Mouse (Mus musculus) frontal cortex, postnatal 14 days (tissue): ENCODE measurements around the gene Kank2.
A peak's percentile ranks its signal among the peaks of the same experiment; 100 is the strongest.
"Not testable (repeated sequence)": the region's sequence is repeated elsewhere in the genome, so short reads cannot be mapped to it uniquely, and the experiment has no call there.

Experiments used
- DNase-seq, 2 experiments: peaks; one replicate each; pipeline ENCODE4 v3.0.0; 2022; ENCODE audit warnings: low spot score in 2 of 2

Kank2 gene

DNA sequence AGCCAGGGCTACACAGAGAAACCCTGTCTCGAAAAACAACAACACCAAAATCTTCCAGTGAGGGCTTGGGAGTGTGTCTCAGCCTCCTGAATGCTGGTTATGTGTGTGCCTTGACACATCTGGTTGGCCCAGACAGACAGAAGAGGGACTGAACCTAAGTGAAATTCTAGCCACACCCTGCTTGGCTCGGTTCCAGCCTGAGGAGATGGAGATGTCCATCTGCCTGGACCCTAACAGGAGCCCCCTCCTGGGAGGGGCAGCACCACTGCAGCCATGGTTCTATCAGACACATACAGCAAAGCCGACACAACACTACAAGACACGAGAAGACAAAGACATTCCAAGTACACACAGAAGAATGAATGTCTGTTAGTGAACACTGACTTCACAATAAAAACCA is 19.6 kb upstream of the Kank2 start:
- no peak for DNase-seq

GRCm38 (mm10) chr9:21816716-21817305 is 18.3 kb upstream of the Kank2 start:
- DNase-seq = no peak

DNA sequence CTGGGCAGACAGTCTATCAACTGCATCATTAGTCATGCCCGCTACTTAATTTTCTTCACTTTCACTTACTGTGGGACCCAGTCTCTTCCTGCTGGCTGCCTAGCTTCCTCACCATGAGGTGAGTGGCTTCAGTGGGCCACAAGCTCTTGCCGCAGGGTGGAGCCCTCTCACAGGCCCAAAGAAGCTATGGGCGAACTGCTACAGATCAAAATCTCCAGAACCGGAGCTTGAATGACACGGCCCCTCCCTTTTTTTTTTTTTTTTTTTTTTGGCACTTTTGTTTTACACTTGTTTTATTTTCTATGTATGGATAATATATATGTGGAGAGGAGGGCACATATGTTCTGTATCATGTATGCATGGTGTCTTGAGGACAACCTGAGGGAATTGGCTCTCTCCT is 12.6 kb upstream of the Kank2 start:
- no peak for DNase-seq

DNA sequence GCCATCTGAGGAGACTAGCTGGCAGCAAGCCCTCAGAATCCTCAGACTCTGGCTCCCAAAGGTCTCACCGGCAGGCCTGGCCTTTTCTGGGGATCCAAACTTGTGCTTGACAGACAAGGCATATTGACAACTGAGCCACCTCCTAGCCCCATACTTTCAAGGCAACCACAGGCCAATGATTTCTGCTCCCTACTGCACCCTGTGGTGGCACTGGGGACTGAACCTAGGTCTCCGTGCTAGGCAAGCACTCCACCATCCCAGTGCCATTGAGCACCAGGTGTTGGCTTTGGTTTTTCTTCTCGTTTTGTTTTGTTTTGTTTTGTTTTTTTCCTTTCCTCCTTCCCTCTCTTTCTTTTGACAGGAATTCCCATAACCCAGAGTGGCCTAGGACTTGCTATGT is 10.0 kb upstream of the Kank2 start:
- DNase-seq = no peak

DNA sequence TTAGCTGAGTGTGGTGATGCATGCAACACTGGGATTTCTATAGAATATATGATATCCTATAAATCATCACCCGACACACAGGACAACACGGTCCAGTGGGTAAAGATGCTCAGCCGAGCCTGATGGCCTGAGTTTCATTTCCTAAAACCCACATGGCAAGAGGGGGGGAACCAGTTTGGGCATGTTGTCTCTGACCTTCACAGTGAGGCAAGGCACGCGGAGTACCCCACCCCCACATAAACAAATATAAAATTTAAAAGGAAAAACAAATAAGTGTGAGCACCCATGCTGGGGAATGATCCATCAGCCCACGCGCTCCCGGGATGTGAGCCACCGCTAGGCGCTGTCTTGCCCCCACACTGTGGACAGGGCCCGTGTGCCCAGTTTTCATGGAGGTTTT is 8.4 kb upstream of the Kank2 start:
- no peak for DNase-seq

DNA sequence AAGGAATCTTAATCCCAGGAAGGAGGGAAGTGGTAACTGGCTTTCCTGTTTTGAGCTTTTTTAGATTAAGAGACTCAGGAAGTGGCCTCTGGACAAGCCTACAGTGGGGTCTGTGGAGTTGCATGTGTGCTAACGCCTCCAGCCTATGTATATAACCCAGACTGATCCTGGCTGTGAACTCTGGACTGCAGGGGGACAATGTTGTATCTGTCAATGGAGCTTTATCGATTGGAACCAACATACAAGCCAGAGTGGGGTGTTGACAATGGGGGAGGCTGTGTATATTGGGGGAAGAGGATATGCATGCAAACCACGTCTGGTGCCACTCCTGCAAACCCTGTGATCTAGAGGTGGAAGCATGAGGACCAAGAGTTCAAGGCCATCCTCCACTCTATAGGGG is 7.8 kb upstream of the Kank2 start:
- DNase-seq = no peak

- peak; percentile 64 to 69 for DNase-seq
These were observed 5.6 kb upstream of the Kank2 start for GRCm38 (mm10) chr9:21803986-21804644.

GRCm38 (mm10) chr9:21801591-21801990 is 3.0 kb upstream of the Kank2 start:
- DNase-seq = no peak

GRCm38 (mm10) chr9:21801121-21801520 is 2.6 kb upstream of the Kank2 start:
- DNase-seq = no peak

GRCm38 (mm10) chr9:21799010-21799350 is 436 bp upstream of the Kank2 start:
- DNase-seq = no peak

- DNase-seq = no peak
These were observed 611 bp downstream of the Kank2 start for GRCm38 (mm10) chr9:21797921-21798344.

DNA sequence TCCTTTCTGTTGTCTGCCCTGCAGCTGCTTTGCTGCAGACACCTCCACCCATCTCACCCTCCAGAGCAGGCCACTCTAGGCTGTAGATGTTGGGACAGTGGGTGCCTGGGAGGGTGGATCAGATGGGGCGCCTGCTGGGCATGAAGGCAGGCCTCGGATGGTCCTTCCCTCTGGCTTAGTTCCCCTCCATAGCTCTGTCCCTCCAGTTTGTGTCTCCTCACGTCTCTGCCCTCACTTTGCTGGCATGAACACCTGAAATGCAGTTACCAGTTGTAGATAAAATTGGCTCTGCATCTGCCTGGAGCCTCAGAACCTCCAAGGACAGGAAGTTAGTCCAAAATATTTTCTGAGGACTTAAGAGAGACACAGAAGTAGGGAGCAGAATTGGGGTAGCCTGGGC is 1.6 kb downstream of the Kank2 start:
- no peak for DNase-seq

GRCm38 (mm10) chr9:21796259-21796658 is 2.3 kb downstream of the Kank2 start:
- no peak for DNase-seq

DNA sequence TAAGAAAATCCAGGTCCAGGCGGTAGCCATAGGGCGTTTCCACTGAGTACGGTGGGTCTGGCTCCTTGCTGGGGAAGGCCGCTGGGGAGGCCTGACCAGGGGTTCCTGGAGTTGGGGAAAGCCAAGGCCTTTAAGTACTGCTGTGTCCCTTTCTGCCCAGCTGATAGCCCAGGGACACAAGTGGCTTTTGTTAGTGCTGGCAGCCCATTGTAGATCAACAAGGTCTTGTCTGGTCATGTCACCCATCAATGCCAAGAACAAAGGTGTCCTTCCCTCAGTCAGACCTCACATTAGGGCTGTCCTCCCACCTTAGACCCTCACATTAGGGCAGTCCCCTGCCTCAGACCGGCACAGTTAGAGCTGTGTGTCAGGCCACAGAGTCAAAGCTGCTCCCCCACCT is 3.0 kb downstream of the Kank2 start:
- no peak for DNase-seq

- DNase-seq = no peak
These were observed 3.6 kb downstream of the Kank2 start for GRCm38 (mm10) chr9:21794925-21795324.

GRCm38 (mm10) chr9:21794344-21794834 is 4.2 kb downstream of the Kank2 start:
- DNase-seq = no peak

DNA sequence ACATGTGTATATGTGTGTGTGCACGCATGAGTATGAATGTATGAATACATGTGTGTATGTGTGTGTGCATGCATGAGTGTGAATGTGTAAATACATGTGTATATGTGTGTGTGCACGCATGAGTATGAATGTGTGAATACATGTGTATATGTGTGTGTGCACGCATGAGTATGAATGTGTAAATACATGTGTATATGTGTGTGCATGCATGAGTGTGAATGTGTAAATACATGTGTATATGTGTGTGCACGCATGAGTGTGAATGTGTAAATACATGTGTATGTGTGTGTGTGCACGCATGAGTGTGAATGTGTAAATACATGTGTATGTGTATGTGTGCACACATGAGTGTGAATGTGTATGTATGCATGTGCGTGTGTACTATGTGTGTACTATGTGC is 5.0 kb downstream of the Kank2 start:
- not testable (repeated sequence) for DNase-seq

- DNase-seq = peak; percentile 48 to 63
These were observed 5.9 kb downstream of the Kank2 start for GRCm38 (mm10) chr9:21792644-21793043.

DNA sequence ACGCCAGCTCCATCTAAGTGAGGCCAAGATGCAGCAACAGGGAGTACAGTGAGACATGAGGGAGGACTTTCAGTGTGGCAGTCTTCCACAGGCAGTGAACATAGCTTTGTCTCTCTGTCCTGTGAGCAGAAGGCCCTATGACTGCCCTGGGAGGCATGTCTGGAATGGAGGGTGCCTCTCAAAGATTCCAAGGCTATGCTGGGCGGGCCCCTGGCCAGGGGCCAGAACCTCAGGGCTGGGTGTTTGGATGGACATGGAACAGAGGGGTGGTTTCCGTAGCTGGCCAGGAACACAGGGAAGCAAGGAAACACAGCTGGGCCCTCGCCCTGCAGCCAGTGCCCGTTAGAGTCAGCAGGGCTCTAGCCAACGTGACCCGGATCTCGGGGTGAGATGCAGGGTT is 6.7 kb downstream of the Kank2 start:
- DNase-seq = no peak

DNA sequence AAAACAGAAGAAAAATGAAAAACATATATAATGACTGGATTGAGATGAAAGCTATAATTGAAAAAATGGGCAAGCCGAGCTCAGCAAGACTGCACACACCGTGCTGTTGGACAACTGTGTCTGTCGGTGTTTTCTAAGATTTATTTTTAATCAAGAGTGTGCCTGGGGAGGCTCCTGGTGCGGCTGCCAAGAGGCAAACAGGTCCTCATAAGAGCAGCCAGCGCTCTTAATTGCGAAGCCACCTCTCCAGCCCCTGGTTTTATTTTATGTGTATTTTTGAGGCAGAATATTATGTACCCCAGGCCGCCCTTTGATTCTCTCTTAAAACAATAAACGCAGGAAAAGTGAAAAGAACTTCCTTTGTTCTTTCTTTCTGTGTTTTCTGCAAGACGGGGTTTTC is 10.3 kb downstream of the Kank2 start:
- no peak for DNase-seq

- DNase-seq = no peak
These were observed 10.9 kb downstream of the Kank2 start for GRCm38 (mm10) chr9:21787654-21788053.

DNA sequence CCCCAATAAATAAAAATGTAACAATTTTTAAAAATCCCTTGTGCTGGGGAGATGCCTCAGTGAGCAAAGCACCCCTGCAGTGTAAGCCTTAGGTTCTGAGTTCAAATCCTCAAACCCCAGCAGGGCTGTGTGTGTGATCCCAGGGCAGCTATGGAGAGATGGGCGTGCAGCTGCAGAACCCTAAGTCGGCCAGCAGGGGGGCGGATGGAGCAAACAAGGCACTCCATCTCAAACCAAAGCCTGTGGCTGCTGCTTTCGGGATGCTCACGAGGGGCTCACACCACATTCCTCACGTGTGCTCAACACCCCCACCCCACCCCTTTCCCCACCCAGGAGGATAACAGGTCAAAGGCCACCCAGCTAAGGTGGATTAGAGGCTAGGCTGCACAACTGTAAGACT is 11.6 kb downstream of the Kank2 start:
- peak in 1 of 2 experiments; percentile 38 for DNase-seq

GRCm38 (mm10) chr9:21786309-21786708 is 12.2 kb downstream of the Kank2 start:
- not testable (repeated sequence) for DNase-seq
